Mouse (Mus musculus) forebrain, embryonic 13.5 days (tissue): ENCODE data around the gene Zdhhc21. TPM values are rescaled to one million over a fixed set of nuclear protein-coding genes. Genes with fewer than 3 reads are reported as not detected.

Experiments
- ATAC-seq: fragments of 200-750 bp; cut with Nextera tagmentation; 2 replicates; pipeline ENCODE4 v1.8.0; 2017
- H3K27ac ChIP-seq: fragments of 300-500 bp; sonication (generic); 2 replicates; pipeline ENCODE4 v1.5.1; 2015; ENCODE audit warnings: inconsistent platforms, mild to moderate bottlenecking, moderate library complexity
- H3K27me3 ChIP-seq: fragments of 300-500 bp; sonication (generic); 2 replicates; pipeline ENCODE4 v1.6.1; 2015; ENCODE audit warnings: mild to moderate bottlenecking, inconsistent platforms
- H3K36me3 ChIP-seq: fragments of 300-500 bp; sonication (generic); 2 replicates; pipeline ENCODE4 v1.6.1; 2015; ENCODE audit warnings: mild to moderate bottlenecking, inconsistent platforms; ENCODE audit not compliant: poor library complexity, severe bottlenecking
- H3K4me1 ChIP-seq: fragments of 300-500 bp; sonication (generic); 2 replicates; pipeline ENCODE4 v1.6.1; 2015; ENCODE audit warnings: inconsistent platforms
- H3K4me2 ChIP-seq: fragments of 300-500 bp; sonication (generic); 2 replicates; pipeline ENCODE4 v1.6.1; 2015; ENCODE audit warnings: inconsistent platforms, mild to moderate bottlenecking, moderate library complexity
- H3K4me3 ChIP-seq: fragments of 300-500 bp; sonication (generic); 2 replicates; pipeline ENCODE4 v1.5.1; 2015; ENCODE audit warnings: mild to moderate bottlenecking, inconsistent platforms
- H3K9ac ChIP-seq: fragments of 300-500 bp; sonication (generic); 2 replicates; pipeline ENCODE4 v1.6.1; 2015; ENCODE audit warnings: mild to moderate bottlenecking, inconsistent platforms
- H3K9me3 ChIP-seq: fragments of 300-500 bp; sonication (generic); replicated peaks from 2 replicates; pipeline ENCODE4 v1.6.1; 2016; ENCODE audit warnings: inconsistent platforms
- WGBS: fragments of 180-500 bp; shearing (Covaris S2); methylation state at CpG from one replicate; pipeline ENCODE4 v1.1.7; 2015; 5-methylcytosine and 5-hydroxymethylcytosine counted together
- polyA plus RNA-seq: library from polyadenylated mRNA; unstranded; fragments of >200 nt; fragmentation: Nextera tagmentation; extraction: Ambion mirVana; gene quantifications from 2 replicates; pipeline ENCODE4 v1.2.1, GENCODE M21; 2015

The Zdhhc21 gene
- polyA plus RNA-seq, 1 experiment from 2014 or later = 15.1 TPM

- Histone ChIP-seq H3K27ac (no peak overlapping the region), H3K9ac (no peak overlapping the region), H3K9me3 (no peaks in the 10 kb centered on the region), H3K4me3 (no peak overlapping the region), H3K4me2 (no peak overlapping the region), H3K36me3 (peaks cover 12% of the 10 kb centered on the region), H3K4me1 (peaks cover 5% of the 10 kb centered on the region; the same call in 1 of the 2 replicates), H3K27me3 (no peaks in the 10 kb centered on the region)
- 71% methylated on average over 4 of the region's 4 CpGs for WGBS
- ATAC-seq = no peak
Measured at GRCm38 (mm10) chr4:82815296-82815695, 44.5 kb downstream of the Zdhhc21 start.

GRCm38 (mm10) chr4:82813356-82813755 lies 46.4 kb downstream of the Zdhhc21 start:
- Histone ChIP-seq H3K9me3 (no peaks in the 10 kb centered on the region), H3K27ac (no peak overlapping the region), H3K9ac (no peak overlapping the region), H3K4me2 (no peak overlapping the region), H3K27me3 (no peaks in the 10 kb centered on the region), H3K36me3 (peaks cover 12% of the 10 kb centered on the region), H3K4me1 (peaks cover 5% of the 10 kb centered on the region; the same call in 1 of the 2 replicates), H3K4me3 (no peak overlapping the region)
- ATAC-seq = no peak
- 62% methylated on average over 6 of the region's 6 CpGs for WGBS

- Histone ChIP-seq H3K4me2 (no peak overlapping the region), H3K27ac (no peak overlapping the region), H3K9ac (no peak overlapping the region), H3K9me3 (no peaks in the 10 kb centered on the region), H3K36me3 (peaks cover 5% of the 10 kb centered on the region; the same call in 1 of the 2 replicates), H3K4me3 (no peak overlapping the region), H3K4me1 (0 out of 2 replicates have a peak, but pooled peaks cover 6% of the 10 kb centered on the region), H3K27me3 (no peaks in the 10 kb centered on the region)
- no peak for ATAC-seq
- WGBS = 82% methylated on average over 10 of the region's 10 CpGs
Measured at GRCm38 (mm10) chr4:82807811-82808210, 51.9 kb downstream of the Zdhhc21 start.

- 52% methylated on average over 10 of the region's 10 CpGs for WGBS
- Histone ChIP-seq H3K36me3 (peaks cover 5% of the 10 kb centered on the region; the same call in 1 of the 2 replicates), H3K4me3 (no peak overlapping the region), H3K4me1 (0 out of 2 replicates have a peak, but pooled peaks cover 6% of the 10 kb centered on the region), H3K9me3 (no peaks in the 10 kb centered on the region), H3K27me3 (no peaks in the 10 kb centered on the region), H3K4me2 (no peak overlapping the region), H3K27ac (peak overlapping the region; percentile 65), H3K9ac (no peak overlapping the region)
- peak; percentile 70; the same call in 1 of the 2 replicates for ATAC-seq
Measured at GRCm38 (mm10) chr4:82806176-82806757, 53.5 kb downstream of the Zdhhc21 start.

GRCm38 (mm10) chr4:82804019-82804418 lies 55.7 kb downstream of the Zdhhc21 start:
- H3K27ac ChIP-seq = no peak overlapping the region
- H3K4me2 ChIP-seq = no peak overlapping the region
- ATAC-seq = 0 out of 2 replicates have a peak, but pooled peaks have one; percentile 45
- no peak overlapping the region for H3K9ac ChIP-seq
- H3K9me3 ChIP-seq = no peaks in the 10 kb centered on the region
- H3K4me1 ChIP-seq = 0 out of 2 replicates have a peak, but pooled peaks cover 6% of the 10 kb centered on the region
- H3K36me3 ChIP-seq = peaks cover 5% of the 10 kb centered on the region; the same call in 1 of the 2 replicates
- H3K27me3 ChIP-seq = no peaks in the 10 kb centered on the region
- H3K4me3 ChIP-seq = no peak overlapping the region
- 28% methylated on average over 2 of the region's 2 CpGs for WGBS

- Histone ChIP-seq H3K9me3 (no peaks in the 10 kb centered on the region), H3K36me3 (peaks cover 10% of the 10 kb centered on the region; the same call in 1 of the 2 replicates), H3K9ac (no peak overlapping the region), H3K4me1 (no peaks in the 10 kb centered on the region), H3K4me2 (no peak overlapping the region), H3K27ac (no peak overlapping the region), H3K4me3 (no peak overlapping the region), H3K27me3 (no peaks in the 10 kb centered on the region)
- 95% methylated on average over 6 of the region's 6 CpGs for WGBS
- ATAC-seq = no peak
Measured at GRCm38 (mm10) chr4:82793608-82794007, 66.2 kb downstream of the Zdhhc21 start.

GRCm38 (mm10) chr4:82792906-82793580 lies 66.7 kb downstream of the Zdhhc21 start:
- 85% methylated on average over 5 of the region's 5 CpGs for WGBS
- Histone ChIP-seq H3K4me3 (no peak overlapping the region), H3K9me3 (no peaks in the 10 kb centered on the region), H3K4me2 (no peak overlapping the region), H3K27me3 (no peaks in the 10 kb centered on the region), H3K9ac (no peak overlapping the region), H3K4me1 (no peaks in the 10 kb centered on the region), H3K27ac (no peak overlapping the region), H3K36me3 (peaks cover 7% of the 10 kb centered on the region; the same call in 1 of the 2 replicates)
- ATAC-seq = no peak

GRCm38 (mm10) chr4:82765513-82766216 lies 94.1 kb downstream of the Zdhhc21 start:
- ATAC-seq = peak; percentile 60; the same call in 1 of the 2 replicates
- no peaks in the 10 kb centered on the region for H3K27me3 ChIP-seq
- H3K4me1 ChIP-seq = peaks cover 26% of the 10 kb centered on the region
- no peak overlapping the region for H3K27ac ChIP-seq
- H3K4me2 ChIP-seq = no peak overlapping the region
- no peaks in the 10 kb centered on the region for H3K9me3 ChIP-seq
- H3K4me3 ChIP-seq = no peak overlapping the region
- 54% methylated on average over 11 of the region's 11 CpGs for WGBS
- H3K36me3 ChIP-seq = no peaks in the 10 kb centered on the region
- no peak overlapping the region for H3K9ac ChIP-seq

GRCm38 (mm10) chr4:82763586-82763985 lies 96.2 kb downstream of the Zdhhc21 start:
- Histone ChIP-seq H3K9me3 (no peaks in the 10 kb centered on the region), H3K4me3 (no peak overlapping the region), H3K27me3 (no peaks in the 10 kb centered on the region), H3K36me3 (no peaks in the 10 kb centered on the region), H3K4me2 (no peak overlapping the region), H3K4me1 (peaks cover 26% of the 10 kb centered on the region), H3K27ac (no peak overlapping the region), H3K9ac (no peak overlapping the region)
- no peak for ATAC-seq
- 34% methylated on average over 5 of the region's 5 CpGs for WGBS

- peaks cover 26% of the 10 kb centered on the region for H3K4me1 ChIP-seq
- H3K4me3 ChIP-seq = no peak overlapping the region
- no peak overlapping the region; the same call in 1 of the 2 replicates for H3K9ac ChIP-seq
- peak; percentile 38; the same call in 1 of the 2 replicates for ATAC-seq
- no peaks in the 10 kb centered on the region for H3K36me3 ChIP-seq
- H3K27ac ChIP-seq = no peak overlapping the region
- peak overlapping the region; percentile 14; the same call in 1 of the 2 replicates for H3K4me2 ChIP-seq
- H3K27me3 ChIP-seq = no peaks in the 10 kb centered on the region
- 9% methylated on average over 10 of the region's 10 CpGs for WGBS
- no peaks in the 10 kb centered on the region for H3K9me3 ChIP-seq
Measured at GRCm38 (mm10) chr4:82762430-82763119, 97.2 kb downstream of the Zdhhc21 start.

- ATAC-seq = no peak
- H3K27ac ChIP-seq = no peak overlapping the region
Measured at GRCm38 (mm10) chr4:82756295-82756626, 103.5 kb downstream of the Zdhhc21 start.

More at GRCm38 (mm10) chr4:82756295-82756626, 103.5 kb downstream of the Zdhhc21 start:
- Histone ChIP-seq H3K9me3 (no peaks in the 10 kb centered on the region), H3K9ac (no peak overlapping the region), H3K27me3 (no peaks in the 10 kb centered on the region), H3K4me2 (no peak overlapping the region), H3K36me3 (no peaks in the 10 kb centered on the region), H3K4me3 (no peak overlapping the region), H3K4me1 (peaks cover 11% of the 10 kb centered on the region; the same call in 1 of the 2 replicates)
- WGBS = 6% methylated on average over 3 of the region's 3 CpGs
